Mouse (Mus musculus) cortical plate, adult 2 months (tissue): ENCODE measurements at regions not wholly inside any gene's neighbourhood (a gene's known extent, or its start where the extent isn't known, plus 50 kb on each side); places are given as distances from the start of the nearest gene placed in this dataset.

ENCODE experiments used
- CTCF ChIP-seq: fragments of 200-500 bp; IDR thresholded peaks from 2 replicates; pipeline ENCODE4 v1.5.1; 2011; ENCODE audit warnings: mild to moderate bottlenecking, control low read depth, low read length; ENCODE audit not compliant: insufficient read depth; ENCODE audit errors: extremely low read depth
- POLR2A ChIP-seq: fragments of 200-500 bp; IDR thresholded peaks from 2 replicates; pipeline ENCODE4 v1.6.1; 2011; ENCODE audit warnings: mild to moderate bottlenecking, low read length, control low read depth; ENCODE audit not compliant: insufficient read depth; ENCODE audit errors: extremely low read depth

GRCm38 (mm10) chr12:107028985-107029384, 459.4 kb upstream of the 3110018I06Rik start:
- TF ChIP-seq CTCF = no peak
- no peak for TF ChIP-seq POLR2A
